Mouse (Mus musculus) thymus, adult 2 months (tissue): Measurements from ENCODE around the gene Bmp5.

Experiments
- CTCF ChIP-seq: fragments of 200-500 bp; IDR thresholded peaks from 2 replicates; pipeline ENCODE4 v1.5.1; 2012; ENCODE audit warnings: mild to moderate bottlenecking, control low read depth, low read length, moderate library complexity, borderline replicate concordance; ENCODE audit not compliant: control insufficient read depth, poor library complexity, insufficient read depth; ENCODE audit errors: extremely low read depth
- POLR2A ChIP-seq: fragments of 200-500 bp; IDR thresholded peaks from 2 replicates; pipeline ENCODE4 v1.6.1; 2012; ENCODE audit warnings: mild to moderate bottlenecking, low read length, control low read depth, moderate library complexity; ENCODE audit not compliant: control insufficient read depth, poor library complexity, insufficient read depth; ENCODE audit errors: extremely low read depth

DNA sequence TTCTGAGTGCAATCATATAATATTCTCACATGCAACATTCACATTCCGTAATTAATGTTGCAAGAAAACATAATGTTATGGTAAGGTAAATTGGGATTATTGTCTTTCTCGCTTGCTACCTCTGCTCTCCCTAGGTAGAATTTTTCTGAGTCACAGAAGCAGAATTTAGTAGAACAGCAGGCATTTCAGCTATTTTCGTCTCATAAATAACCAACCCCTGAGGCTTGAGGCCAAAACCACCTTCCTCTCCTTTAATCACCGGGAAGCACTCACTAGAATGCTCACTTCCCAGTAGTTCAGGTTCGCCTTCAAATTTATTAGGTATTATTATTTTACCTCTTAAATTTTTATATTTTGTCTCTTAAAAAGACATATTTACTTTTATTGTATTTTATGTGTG is 10.8 kb downstream of the Bmp5 start:
- TF ChIP-seq CTCF (no peak), POLR2A (no peak)
